Mouse (Mus musculus) small intestine, adult 2 months (tissue): ENCODE results near the gene Lin37. TPM values are rescaled to one million over a fixed set of nuclear protein-coding genes. Genes with fewer than 3 reads are reported as not detected.

ENCODE experiments used
- H3K27ac ChIP-seq: fragments of 200-500 bp; 2 replicates; pipeline ENCODE4 v1.5.1; 2012; ENCODE audit warnings: low read depth, low read length, control low read depth, inconsistent platforms; ENCODE audit not compliant: insufficient read depth
- H3K27me3 ChIP-seq: fragments of 200-500 bp; 2 replicates; pipeline ENCODE4 v1.6.1; 2012; ENCODE audit warnings: mild to moderate bottlenecking, moderate library complexity, low read length, inconsistent platforms; ENCODE audit not compliant: control insufficient read depth, insufficient read depth
- H3K36me3 ChIP-seq: fragments of 200-500 bp; 2 replicates; pipeline ENCODE4 v1.6.1; 2012; ENCODE audit warnings: mild to moderate bottlenecking, low read length, control low read depth, inconsistent platforms; ENCODE audit not compliant: control insufficient read depth, insufficient read depth
- H3K4me1 ChIP-seq: fragments of 200-500 bp; 2 replicates; pipeline ENCODE4 v1.6.1; 2012; ENCODE audit warnings: low read length, inconsistent platforms, mixed read lengths; ENCODE audit not compliant: control insufficient read depth, insufficient read depth, insufficient read length
- H3K4me3 ChIP-seq: fragments of 200-500 bp; 2 replicates; pipeline ENCODE4 v1.5.1; 2012; ENCODE audit warnings: low read depth, mild to moderate bottlenecking, control low read depth, inconsistent platforms, low read length, moderate library complexity
- CTCF ChIP-seq: fragments of 200-500 bp; IDR thresholded peaks from 2 replicates; pipeline ENCODE4 v1.5.1; 2012; ENCODE audit warnings: low read depth, mild to moderate bottlenecking, control low read depth, inconsistent platforms, low read length, moderate library complexity, mixed read lengths; ENCODE audit not compliant: insufficient replicate concordance, insufficient read length; ENCODE audit errors: extremely low read depth
- POLR2A ChIP-seq: fragments of 200-500 bp; IDR thresholded peaks from 2 replicates; pipeline ENCODE4 v1.6.1; 2012; ENCODE audit warnings: low read depth, mild to moderate bottlenecking, control low read depth, inconsistent platforms, low read length, moderate library complexity
- WGBS: fragments of 180-500 bp; shearing (Covaris S2); methylation state at CpG from one replicate; pipeline ENCODE4 v1.1.7; 2018; 5-methylcytosine and 5-hydroxymethylcytosine counted together
- polyA plus RNA-seq: library from polyadenylated mRNA; depleted of rRNA; stranded (reverse); fragments of >200 nt; gene quantifications from 2 replicates; pipeline ENCODE4 v1.2.3, GENCODE M21; 2012

The Lin37 gene
- polyA plus RNA-seq, 1 experiment: 37.9 TPM

GRCm38 (mm10) chr7:30550603-30551002 lies 9.0 kb downstream of the Lin37 start:
- TF ChIP-seq CTCF: no peak
- TF ChIP-seq POLR2A: no peak
- WGBS: 100% methylated on average over 1 of the region's 1 CpGs
- peaks cover 8% of the 10 kb centered on the region for H3K36me3 ChIP-seq

DNA sequence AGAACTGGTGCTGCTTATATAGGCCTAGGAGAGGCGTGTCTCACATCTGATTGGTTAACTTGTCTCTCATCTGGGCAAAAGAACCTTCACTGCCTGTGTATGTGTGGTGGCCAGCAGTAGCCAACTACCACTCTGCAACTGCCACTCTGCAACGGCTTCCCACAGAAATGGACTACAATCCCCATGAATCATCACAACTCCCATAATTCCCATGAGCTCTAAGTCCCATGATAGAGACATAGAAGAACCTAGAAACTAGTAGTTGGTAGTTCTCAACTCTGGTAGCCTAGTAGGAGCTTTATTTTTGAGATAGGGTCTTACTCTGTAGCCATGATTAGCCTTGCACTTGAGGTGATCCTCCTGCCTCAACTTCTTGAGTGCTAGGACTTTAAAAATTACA lies 9.8 kb downstream of the Lin37 start:
- H3K4me3 ChIP-seq: no peak overlapping the region
- H3K27me3 ChIP-seq: no peaks in the 10 kb centered on the region
- no peak overlapping the region for H3K27ac ChIP-seq
- peaks cover 2% of the 10 kb centered on the region; the same call in 1 of the 2 replicates for H3K36me3 ChIP-seq
- peaks cover 4% of the 10 kb centered on the region for H3K4me1 ChIP-seq
- 60% methylated on average over 2 of the region's 2 CpGs for whole genome bisulfite sequencing
- no peak for TF ChIP-seq POLR2A
- no peak for TF ChIP-seq CTCF

More at GRCm38 (mm10) chr7:30550603-30551002, 9.0 kb downstream of the Lin37 start:
- Histone ChIP-seq H3K27ac (no peak overlapping the region), H3K4me1 (peaks cover 4% of the 10 kb centered on the region), H3K27me3 (no peaks in the 10 kb centered on the region), H3K4me3 (no peak overlapping the region)

GRCm38 (mm10) chr7:30544327-30544726 lies 15.3 kb downstream of the Lin37 start:
- H3K36me3 ChIP-seq: 0 out of 2 replicates have a peak, but pooled peaks cover 2% of the 10 kb centered on the region
- no peaks in the 10 kb centered on the region for H3K4me1 ChIP-seq
- no peaks in the 10 kb centered on the region for H3K27me3 ChIP-seq
- 92% methylated on average over 2 of the region's 2 CpGs for WGBS
- H3K4me3 ChIP-seq: no peak overlapping the region
- H3K27ac ChIP-seq: no peak overlapping the region
- TF ChIP-seq POLR2A: no peak
- no peak for TF ChIP-seq CTCF

DNA sequence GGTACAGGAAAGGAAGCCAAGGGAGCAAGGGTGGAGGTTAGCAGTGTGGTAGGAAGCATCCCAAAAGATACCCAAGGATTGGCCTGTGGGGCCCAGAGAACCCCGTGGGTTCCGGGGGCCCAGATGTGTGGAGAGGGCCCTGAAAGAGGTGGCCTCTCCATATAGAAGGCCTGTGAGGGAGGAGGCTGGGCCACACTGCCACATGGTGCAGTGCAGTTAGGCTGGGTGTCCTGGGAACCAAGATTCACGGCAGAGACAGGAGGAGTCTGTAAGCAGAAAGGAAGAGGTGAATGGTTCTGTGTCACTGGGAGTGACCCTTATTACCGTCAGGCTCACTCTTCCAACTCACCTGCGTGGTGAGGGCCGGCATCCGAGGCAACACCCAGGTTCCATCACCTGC lies 19.1 kb downstream of the Lin37 start:
- Histone ChIP-seq H3K36me3 (peaks cover 2% of the 10 kb centered on the region; the same call in 1 of the 2 replicates), H3K27ac (no peak overlapping the region), H3K4me1 (no peaks in the 10 kb centered on the region), H3K27me3 (no peaks in the 10 kb centered on the region), H3K4me3 (no peak overlapping the region)
- WGBS: 92% methylated on average over 7 of the region's 7 CpGs
- TF ChIP-seq CTCF: no peak
- TF ChIP-seq POLR2A: no peak

DNA sequence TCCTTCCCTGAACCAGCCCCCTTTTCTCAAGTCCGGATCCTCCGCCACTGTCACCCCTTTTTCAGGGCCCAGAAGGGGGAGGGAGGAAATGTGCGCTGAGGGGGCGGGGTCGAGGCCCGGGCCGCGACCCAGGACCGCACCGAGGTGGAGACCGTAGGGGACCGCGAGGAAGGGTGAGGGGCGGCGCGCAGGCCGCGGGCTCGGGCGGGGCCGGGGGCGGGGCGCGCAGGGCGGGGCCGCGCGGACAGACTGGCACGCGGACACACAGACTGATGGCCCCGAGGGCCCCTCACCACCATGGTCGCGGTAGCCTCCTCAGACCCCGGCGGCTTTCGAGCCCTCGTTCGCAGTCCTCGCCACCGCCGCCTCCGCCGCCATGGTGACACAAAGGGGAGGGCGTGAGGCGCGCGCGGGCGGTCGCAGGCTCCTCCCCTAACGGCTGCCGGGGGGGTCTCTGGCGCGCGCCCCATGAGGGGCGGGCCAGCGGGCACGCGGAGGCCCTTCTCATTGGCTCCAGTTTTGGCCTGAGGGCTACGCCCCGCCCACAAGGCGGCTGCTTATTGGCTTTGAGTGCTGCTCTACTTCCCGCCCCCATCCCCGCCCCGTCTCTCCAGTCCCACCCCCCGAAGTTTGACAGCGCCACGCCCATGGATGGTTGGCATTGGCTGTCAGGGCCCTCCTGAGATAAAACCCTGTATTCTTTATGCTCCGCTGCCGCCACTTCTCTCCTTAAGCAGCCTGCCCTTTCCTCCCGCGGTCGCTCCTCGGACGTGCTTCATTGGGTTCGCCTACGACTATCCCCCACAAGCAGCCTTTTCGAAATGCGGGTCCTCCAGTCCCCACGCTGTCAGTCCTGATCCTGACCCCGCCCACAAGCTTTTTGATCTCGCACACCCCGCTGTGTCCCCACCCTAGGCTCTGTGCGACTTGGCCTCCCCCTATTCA lies 24.7 kb downstream of the Lin37 start, which contains the start of gene Arhgap33:
TSS of gene Arhgap33 (minus strand) at position 428 of the 945 bp plus-strand sequence.
- Histone ChIP-seq H3K36me3 (peaks cover 2% of the 10 kb centered on the region; the same call in 1 of the 2 replicates), H3K27me3 (no peaks in the 10 kb centered on the region), H3K27ac (no peak within 1 kb of the TSS), H3K4me3 (peak within 1 kb of the TSS; percentile 96), H3K4me1 (peaks cover 5% of the 10 kb centered on the region)
- TF ChIP-seq POLR2A (no peak; the same call in 1 of the 2 replicates), CTCF (no peak)
- whole genome bisulfite sequencing: 2% methylated on average over 80 of the region's 84 CpGs

GRCm38 (mm10) chr7:30533941-30534632 lies 25.6 kb downstream of the Lin37 start:
- Histone ChIP-seq H3K27me3 (no peaks in the 10 kb centered on the region), H3K4me3 (peak overlapping the region; percentile 96), H3K4me1 (peaks cover 5% of the 10 kb centered on the region), H3K27ac (no peak overlapping the region), H3K36me3 (peaks cover under 1% of the 10 kb centered on the region; the same call in 1 of the 2 replicates)
- TF ChIP-seq CTCF (no peak), POLR2A (no peak)
- 21% methylated on average over 26 of the region's 26 CpGs for WGBS

- 66% methylated on average over 8 of the region's 8 CpGs for WGBS
- no peaks in the 10 kb centered on the region for H3K27me3 ChIP-seq
- TF ChIP-seq POLR2A (no peak), CTCF (no peak)
- no peak overlapping the region for H3K4me3 ChIP-seq
- no peak overlapping the region for H3K27ac ChIP-seq
- H3K36me3 ChIP-seq: no peaks in the 10 kb centered on the region
- H3K4me1 ChIP-seq: peaks cover 5% of the 10 kb centered on the region
Measured at GRCm38 (mm10) chr7:30532931-30533330, 26.7 kb downstream of the Lin37 start.
